Mouse (Mus musculus): ENCODE results near the gene Tbc1d30. TPM values are rescaled to one million over a fixed set of nuclear protein-coding genes. Genes with fewer than 3 reads are reported as not detected.
"Not testable (repeated sequence)": the region's sequence is repeated elsewhere in the genome, so short reads cannot be mapped to it uniquely, and the experiment has no call there.

The Tbc1d30 gene
- total RNA-seq, 2 experiments from 2014 or later, result 0.59 to 1.3 TPM

DNA sequence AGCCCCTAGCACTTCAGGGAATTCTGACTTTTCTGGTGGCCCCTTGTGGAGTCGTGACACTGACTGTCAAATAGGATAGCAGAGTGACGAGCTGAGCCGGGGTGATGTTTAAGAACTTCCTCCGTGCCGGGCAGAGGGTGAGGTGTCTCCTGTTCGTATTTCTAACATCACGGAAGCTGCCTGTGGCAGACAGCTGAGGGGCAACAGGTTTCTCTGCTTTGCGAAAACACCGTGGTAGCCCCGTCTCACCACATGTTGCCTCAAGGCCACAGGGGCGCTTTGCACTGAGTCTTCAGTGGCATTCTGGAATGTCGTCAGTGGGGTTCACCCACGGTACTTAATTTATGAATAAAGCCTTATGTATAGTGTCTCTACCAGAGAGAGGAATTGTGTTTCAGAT lies 16.2 kb upstream of the Tbc1d30 start:
- no peak for ATAC-seq (replicated peaks; ENCODE audit: poor library complexity)

DNA sequence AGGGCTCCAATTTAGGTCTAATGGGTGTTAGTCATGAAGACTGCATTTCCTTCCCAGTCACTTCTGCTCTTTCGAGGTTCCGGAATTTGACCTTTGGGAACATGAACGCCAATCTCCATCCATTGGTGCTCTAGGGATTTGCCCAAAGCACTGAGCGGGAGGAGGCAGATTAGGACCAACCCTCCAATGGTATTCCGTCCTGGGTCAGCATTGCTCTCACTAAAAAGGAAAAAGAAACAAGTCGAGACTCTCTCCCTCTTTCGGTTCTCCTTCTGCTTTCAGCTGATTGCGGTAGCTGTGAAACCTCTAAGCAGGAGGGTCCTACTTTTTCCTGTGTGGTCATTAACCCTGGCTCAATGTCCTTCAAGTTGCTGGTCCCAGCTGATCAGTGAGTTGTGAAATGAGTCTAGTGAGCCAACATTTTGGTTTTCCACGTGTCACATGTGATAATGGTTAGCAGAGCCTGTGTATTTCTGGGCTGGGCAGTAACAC lies 14.7 kb upstream of the Tbc1d30 start:
- peak; percentile 60 for ATAC-seq (replicated peaks; ENCODE audit: poor library complexity)

DNA sequence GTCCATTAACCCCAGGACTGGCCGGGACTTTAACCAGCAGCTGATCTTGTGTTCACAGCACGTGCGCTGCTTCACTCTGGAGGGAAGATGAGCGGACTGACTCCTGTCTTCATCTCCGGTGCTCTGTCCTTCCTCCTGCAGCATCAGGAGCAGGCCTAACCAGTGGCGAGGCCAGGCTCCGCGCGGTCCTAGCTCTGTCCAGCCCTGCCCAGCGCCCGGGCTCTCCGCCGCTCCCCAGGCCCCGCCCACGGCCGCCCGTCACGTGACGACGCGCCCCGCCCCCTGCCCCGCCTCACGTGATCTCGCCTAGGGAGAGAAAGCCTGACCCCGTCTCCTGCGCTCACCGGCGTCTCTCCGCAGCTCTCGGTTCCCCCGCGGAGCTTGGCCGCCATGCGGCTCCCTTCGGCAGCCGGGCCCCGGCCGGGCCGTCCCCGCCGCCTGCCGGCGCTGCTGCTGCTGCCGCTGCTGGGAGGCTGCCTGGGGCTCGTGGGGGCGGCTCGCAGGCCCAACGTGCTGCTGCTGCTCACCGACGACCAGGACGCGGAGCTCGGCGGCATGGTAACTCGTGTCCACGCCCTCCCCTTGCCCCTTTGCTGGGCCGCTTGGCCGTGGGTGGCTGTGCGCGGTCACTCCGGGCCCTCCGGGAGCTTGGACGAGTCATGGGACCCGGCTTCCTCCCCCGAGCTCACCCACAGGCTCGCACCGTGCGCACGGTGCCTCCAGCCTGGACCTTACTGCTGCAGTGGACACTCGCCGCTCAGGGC lies 13.9 kb upstream of the Tbc1d30 start, which contains the start of gene Gns:
Gene Gns, plus strand, starts transcription at position 290 of the 764 bp plus-strand sequence.
- ATAC-seq (replicated peaks; ENCODE audit: poor library complexity), result peak; percentile 45

DNA sequence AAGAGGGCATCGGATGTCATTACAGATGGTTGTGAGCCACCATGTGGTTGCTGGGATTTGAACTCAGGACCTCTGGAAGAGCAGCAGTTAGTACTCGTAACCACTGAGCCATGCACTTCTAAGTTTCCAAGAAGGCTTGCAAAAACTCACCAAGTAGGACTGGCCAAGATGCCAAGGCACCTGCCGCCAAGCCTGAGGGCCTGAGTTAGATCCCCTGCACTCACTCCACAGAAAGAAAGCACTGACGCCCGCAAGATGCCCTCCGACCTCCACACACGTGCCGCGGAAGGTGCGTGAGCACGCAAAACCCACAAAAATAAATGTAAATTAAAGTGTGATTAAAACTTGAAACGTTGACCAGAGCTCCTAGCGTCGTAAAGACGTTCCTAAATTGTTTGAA lies 13.2 kb upstream of the Tbc1d30 start:
- ATAC-seq (replicated peaks; ENCODE audit: poor library complexity), result no peak

DNA sequence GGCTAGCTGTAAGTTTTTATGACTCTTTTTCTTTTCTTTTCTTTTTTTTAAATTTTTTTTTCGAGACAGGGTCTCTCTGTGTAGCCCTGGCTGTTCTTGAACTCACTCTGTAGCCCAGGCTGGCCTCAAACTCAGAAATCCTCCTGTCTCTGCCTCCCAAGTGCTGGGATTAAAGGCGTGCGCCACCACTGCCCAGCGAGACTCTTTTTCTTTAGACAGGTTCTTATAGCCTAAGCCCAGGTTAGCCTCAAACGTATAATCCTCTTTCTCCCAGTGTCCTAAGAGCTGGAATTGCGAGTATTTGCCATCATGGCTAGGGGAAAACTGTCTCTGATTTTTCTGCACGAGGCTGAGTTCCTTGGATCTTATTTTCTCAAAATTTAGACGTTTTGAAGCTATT lies 12.1 kb upstream of the Tbc1d30 start:
- ATAC-seq (replicated peaks; ENCODE audit: poor library complexity), result no peak

DNA sequence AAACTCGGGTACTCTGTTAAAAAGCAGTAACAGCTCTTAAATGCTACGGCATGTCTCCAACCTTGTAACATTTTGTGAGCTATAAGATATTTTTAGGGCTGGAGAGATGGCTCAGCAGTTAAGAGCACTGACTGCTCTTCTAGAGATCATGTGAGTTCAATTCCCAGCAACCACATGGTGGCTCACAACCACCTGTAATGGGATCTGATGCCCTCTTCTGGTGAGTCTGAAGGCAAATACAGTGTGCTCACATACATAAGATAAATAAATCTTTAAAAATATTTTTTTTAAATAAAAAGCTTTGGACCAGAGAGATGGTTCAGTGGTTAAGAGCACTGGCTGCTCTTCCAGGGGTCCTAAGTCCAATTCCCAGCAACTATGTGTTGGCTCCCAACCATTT lies 9.3 kb upstream of the Tbc1d30 start:
- ATAC-seq (replicated peaks; ENCODE audit: poor library complexity), result no peak

DNA sequence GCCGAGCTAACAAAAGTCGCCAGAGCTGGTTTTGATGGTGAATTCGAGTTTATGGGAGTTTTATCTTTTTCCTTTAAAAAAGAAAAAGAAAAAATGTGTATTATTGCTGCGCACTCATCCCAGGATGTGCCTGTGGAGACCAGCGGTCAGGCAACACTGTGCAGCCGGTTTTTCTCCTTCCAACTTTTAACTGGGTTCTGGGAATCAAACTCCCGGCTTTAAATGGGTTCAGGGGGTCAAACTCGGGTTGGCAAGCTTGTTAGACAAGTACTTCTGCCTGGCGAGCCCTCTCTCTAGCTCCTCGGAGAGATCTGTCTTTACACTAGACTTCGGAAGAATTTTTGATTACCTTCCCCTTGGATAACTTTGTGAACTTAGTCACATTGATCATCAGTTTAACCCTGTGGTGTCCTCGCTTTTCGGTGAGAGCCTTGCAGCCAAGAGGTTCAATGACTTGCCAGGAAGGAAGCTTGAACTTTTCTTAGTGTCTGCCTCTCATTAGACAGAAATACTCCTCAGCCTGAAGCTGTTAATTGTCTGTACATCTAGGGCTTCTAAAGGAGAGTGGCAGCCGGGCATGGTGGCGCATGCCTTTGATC lies 713 bp upstream of the Tbc1d30 start:
- ATAC-seq (replicated peaks; ENCODE audit: poor library complexity), result no peak

DNA sequence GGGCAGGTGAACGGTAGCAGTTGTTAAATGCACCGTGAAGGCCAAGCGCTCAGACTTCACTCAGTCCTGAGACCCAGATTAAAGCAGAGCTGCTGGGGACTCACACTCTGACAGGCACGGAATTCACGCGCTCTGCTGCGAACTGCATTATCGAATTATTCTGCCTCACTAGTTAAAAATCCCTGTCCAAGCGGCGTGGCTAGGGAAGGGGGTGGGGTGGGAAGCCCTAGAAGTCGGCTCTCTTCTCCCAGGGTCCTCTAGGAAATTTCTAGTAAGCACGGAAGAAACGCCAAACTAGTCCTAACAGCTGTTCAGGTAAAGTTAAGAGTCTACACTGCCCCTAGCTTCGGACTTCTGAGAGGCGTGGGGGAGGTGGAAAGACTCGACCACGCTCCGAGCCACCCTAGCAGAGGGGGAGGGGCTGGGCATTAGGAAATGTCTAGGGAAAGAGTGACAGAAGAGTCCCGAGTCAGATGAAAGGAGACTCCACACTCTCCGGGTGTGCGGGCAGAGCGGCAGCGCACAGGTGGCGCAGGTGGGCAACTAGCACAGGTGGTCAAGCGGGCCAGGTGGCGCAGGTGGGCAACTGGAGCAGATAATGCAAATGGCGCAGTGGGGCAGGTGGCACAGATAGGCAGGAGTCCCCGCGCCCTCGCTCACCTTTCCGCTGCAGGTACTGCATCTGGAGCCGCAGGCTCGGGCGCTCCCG lies 567 bp downstream of the Tbc1d30 start:
- peak; percentile 45 for ATAC-seq (replicated peaks; ENCODE audit: poor library complexity)

DNA sequence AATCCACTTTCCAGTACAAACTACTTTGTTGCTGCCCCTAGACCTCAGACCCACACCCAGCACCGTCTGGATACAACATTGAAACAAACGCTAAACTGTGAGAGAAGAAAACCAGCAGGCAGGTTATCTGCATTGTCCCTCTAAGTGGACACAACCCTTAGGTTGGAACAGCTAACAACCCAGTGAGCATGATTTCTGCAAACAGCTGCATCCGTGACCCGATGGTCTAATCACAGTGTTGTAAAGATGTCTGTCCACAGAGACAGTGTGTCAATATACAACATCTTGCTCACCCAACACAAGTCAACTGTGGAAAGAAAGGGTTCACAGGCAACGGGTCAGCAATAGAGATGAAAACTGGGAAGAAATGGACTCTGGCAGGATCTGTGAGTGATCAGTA lies 1.8 kb downstream of the Tbc1d30 start:
- ATAC-seq (replicated peaks; ENCODE audit: poor library complexity), result no peak

DNA sequence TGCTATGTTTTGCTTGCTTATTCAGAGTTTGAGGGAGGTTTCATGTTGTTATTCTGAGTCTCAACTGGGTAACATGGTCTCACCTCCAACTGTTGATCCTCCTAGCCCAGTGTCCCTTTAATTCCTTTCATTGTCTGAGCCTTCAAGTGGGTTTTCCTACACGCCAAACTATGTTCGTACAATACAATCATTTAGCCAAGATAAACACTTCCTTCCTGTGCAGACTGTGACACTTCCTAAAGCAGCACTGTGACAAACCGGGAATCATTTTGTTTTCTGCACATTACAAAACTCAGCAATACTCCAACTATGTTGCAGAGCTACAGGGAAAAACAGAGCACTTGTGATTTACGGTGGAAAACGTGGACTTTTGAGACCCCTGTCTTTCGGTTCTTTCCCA lies 7.2 kb downstream of the Tbc1d30 start:
- no peak for ATAC-seq (replicated peaks; ENCODE audit: poor library complexity)

DNA sequence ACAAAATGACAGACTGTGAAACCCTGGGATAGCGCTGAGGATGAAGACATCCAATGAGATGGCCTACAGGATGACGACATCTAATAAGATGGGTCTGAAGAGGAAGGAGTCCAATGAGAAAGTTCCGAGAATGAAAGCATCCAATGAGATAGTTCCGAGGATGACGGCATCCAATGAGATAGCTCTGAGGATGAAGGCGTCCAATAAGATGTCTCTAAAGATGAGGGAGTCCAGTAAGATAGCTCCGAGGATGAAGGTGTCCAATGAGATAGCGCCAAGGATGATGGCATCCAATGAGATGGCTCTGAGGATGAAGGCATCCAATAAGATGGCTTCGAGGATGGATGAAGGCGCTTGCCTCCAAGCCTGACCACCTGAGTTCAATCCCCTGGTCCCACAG lies 8.8 kb downstream of the Tbc1d30 start:
- ATAC-seq (replicated peaks; ENCODE audit: poor library complexity), result no peak

DNA sequence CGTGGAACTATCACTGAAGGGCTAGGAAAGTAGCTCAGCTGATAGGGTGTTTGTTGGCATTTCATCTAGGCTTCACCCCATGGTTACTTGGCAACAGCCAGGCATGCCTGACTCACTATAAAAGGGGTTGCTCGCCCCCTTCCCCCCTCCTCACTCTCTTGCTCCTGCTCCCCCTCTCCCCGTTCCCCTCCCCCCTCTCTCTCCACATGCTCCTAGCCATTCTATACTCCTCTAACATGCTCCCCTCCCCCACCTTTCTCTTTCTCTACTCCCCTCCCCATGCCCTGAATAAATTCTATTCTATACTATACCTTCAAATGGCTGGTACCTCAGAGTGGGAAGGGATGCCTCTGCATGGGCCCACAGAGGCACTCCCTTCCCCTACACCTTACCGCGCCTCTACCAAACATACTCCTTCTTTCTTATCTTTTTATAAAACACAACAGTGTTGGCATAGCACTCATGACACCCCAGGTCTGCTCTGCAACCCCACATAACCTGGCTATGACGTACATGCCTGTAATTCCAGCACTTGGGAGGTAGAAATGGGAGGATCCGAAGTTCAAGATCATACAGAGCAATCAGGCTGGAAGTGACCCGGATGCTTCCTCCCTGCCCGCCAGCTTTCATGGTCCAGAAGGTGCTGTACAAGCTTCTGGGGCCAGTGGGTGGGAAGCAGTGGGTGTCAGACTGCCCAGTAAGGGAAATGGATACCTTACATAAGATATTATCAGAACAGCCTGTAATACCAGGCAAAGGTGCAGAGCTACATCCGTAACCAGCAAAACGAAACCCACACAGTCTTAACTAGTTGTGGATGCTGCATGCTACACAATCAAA lies 10.1 kb downstream of the Tbc1d30 start:
- no peak for ATAC-seq (replicated peaks; ENCODE audit: poor library complexity)

DNA sequence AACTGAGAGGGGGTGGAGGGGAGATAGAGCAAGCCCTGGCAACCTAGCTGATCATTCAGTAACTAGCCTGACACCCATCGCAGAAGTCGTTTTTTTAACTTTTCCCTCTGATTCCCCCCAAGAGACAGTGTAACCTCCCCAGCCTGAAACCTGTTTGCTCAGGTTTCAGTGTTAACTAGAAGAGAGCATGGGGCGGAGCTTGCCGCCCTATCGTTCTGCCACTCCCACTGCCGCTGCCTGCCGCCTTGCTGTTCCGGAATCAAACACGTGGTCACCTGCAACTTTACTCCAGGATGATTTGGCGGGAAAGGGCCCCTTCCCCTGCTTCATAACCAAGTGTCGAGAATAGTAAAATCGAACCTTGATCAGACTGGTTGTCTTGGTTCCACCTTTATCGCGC lies 14.5 kb downstream of the Tbc1d30 start:
- ATAC-seq (replicated peaks; ENCODE audit: poor library complexity), result not testable (repeated sequence)

DNA sequence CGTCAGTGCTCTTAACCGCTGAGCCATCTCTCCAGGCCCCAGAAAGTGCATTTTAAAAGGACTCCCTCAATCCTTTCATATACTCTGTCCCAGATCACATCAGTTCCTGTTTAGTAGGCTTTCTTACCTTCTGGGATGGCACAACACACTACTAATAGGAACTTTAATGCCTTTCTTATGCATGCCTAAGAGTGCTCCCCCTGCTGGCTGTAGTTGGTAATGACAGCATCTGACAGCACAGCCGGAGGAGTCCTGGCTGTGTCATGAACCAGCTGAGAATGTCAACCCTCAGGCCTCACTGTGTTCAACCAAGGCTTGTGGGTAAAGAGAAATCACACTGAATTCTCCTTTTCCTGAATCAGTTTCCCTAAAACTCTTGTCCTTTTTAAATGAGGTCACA lies 16.5 kb downstream of the Tbc1d30 start:
- peak; percentile 97 for ATAC-seq (replicated peaks; ENCODE audit: poor library complexity)

DNA sequence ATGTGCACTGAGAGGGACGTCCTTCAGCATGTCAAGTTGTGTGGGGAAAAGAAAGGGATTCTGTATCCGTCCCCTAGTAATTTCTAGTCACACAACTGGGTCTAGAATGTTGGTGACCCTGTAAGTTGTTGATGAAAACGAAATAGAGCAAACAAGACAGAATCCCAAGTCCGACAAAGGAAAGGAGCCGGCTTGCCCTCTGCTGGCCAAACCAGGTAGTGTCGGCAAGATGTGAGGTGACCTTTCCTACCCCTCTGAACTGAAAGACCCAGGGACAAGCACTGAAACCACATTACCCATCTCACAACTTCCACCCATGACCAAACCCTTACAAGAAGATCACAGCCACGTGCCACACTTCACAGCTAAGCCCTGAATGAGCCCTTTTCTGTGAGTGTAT lies 20.1 kb downstream of the Tbc1d30 start:
- ATAC-seq (replicated peaks; ENCODE audit: poor library complexity), result peak; percentile 83

DNA sequence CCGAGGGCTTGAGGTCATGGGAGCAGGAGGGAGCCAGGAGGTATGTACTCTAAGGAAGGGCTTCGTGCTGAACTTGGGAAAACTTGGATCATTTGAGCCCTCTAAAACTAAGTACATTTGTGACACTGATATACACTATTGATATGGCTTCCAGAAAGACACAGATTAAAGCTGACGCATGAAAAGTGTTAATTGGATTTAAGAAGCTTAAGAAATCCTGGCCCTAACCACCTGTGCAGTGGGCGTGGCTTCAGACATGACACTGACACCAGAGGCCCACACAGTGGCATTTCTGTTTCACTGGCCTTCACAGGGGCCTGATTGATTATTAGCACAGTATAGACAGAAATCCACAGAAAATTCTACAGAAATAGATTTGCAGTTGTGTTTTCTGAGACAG lies 21.5 kb downstream of the Tbc1d30 start:
- no peak for ATAC-seq (replicated peaks; ENCODE audit: poor library complexity)

DNA sequence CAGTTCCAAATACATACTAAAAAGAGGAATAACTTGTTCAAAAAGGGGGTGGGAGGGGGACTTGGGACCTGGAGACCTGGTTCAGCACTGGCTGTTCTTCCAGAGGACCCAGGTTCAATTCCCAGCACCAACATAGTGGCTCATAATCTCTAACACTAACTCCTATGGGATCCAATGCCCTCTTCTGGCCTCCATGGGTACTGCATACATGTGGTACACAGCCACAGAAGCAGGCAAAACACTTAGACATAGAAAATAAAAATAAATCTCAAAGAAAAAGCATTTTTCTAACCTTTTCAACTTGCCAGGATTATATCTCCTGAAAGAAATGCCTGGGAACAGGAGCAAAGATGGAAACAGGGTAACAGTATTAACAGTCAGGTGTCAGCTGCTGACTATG lies 24.9 kb downstream of the Tbc1d30 start:
- no peak for ATAC-seq (replicated peaks; ENCODE audit: poor library complexity)

DNA sequence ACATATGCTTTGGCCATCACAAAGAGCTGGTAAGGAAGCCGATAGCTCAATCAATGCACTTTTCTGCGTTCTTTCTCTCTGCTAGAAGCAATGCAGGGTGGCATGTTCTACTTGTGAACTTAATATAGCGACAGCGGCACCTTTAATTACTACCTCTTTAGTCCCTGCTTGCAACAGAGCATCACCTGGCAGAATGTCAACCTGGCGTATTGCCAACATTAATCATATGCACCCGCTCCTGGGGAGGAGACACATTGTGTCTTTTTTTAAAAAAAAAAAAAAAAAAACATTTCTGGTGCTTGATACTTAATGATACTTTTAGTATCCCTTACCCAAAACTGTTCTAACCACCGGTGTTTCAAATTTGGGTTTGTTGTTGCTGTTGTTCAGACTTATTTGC lies 27.6 kb downstream of the Tbc1d30 start:
- ATAC-seq (replicated peaks; ENCODE audit: poor library complexity), result no peak

DNA sequence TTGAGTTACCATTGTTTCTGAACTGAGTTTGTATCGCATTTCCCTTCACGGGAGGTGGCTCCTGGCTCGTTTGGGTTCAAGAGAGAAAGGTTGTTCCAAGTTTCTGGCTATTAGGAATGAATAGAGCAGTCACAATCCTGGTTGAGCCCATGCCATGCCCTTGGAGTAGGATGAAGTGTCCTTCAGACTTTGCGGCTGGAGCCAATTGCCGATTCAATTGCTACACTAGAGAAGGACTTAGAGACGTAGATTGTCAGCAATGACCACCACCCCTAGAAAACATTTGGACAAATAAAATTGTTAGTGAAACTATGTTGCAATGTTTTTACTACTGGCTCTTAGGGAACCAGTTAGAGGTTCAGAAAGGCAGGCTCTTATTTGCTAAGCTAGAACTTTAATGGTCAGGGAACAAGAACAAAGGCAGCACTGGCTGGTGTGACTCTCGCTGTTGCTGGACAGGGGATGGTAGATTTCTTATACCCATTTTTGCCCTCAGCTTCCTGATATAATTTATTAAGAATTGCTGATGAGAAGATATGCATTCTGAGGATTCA lies 32.6 kb downstream of the Tbc1d30 start:
- no peak for ATAC-seq (replicated peaks; ENCODE audit: poor library complexity)

DNA sequence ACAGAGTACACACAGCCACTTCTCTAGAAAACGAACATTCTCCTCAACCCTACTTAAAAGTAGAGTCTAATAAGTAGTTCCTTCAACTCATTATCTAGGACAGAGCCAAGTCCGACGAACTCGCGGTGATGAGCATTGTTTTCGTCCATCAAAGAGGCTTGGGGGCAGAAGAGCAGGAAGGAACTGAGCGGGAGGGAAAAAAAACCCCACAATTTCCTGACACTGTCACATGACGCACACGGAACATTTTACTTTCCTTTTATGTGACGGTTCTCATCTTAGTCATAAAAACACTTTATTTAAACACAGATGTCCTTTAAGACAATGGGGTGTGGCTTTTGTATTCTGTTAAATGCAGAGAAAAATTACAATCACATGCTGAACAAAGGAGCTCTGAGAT lies 34.7 kb downstream of the Tbc1d30 start:
- no peak for ATAC-seq (replicated peaks; ENCODE audit: poor library complexity)

All from megakaryocyte progenitor cell, adult 5-6 weeks (primary cell).